Mouse (Mus musculus) liver, postnatal 0 days (tissue): ENCODE measurements around the gene Gm21761.
"Not testable (repeated sequence)": the region's sequence is repeated elsewhere in the genome, so short reads cannot be mapped to it uniquely, and the experiment has no call there.

Source experiments
- CTCF ChIP-seq: sonication (generic); IDR thresholded peaks from 2 replicates; pipeline ENCODE4 v1.5.1; 2016; ENCODE audit warnings: antibody characterized with exemption, low read depth
- EP300 ChIP-seq: IDR thresholded peaks from 2 replicates; pipeline ENCODE4 v1.6.1; 2016; ENCODE audit warnings: antibody characterized with exemption, low read depth, mild to moderate bottlenecking

DNA sequence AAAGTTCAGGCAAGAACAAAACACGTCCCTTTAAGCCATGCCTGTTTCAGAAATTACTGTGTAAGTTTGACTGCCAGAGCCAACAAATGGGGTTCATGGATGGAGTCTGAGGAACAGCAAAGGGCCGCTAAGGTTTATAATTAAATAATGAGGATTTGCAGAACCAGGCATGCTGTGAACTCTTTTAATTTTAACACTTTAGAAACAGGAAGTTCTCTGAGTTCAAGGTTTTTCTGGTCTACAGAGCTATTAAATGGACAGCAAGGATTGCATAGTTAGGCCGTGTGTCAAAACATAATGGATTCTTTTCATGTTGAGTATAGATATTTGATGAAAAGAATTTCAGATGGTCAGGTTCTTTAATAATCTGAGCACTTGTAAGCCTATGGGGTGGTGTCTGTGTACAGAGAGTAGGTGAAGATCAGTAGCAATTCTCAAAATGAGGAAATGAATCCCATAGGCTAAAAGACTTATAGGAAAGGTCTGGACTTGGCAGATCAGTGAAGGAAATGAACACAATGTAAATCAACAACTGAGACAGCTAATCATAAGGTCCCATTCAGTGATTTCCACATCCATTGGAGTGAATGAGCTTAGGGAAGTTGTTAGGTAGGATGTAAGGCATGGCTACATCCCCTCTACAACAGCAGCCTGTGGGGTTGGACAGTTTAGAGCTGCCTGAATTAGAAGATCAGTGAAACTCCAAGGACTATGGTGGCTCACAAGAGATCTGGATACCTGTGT, 4.3 kb downstream of the Gm21761 start:
- not testable (repeated sequence) for TF ChIP-seq CTCF, EP300
